Mouse (Mus musculus): ENCODE data around the gene Tmem38a.
A peak's percentile ranks its signal among the peaks of the same experiment; 100 is the strongest.

DNA sequence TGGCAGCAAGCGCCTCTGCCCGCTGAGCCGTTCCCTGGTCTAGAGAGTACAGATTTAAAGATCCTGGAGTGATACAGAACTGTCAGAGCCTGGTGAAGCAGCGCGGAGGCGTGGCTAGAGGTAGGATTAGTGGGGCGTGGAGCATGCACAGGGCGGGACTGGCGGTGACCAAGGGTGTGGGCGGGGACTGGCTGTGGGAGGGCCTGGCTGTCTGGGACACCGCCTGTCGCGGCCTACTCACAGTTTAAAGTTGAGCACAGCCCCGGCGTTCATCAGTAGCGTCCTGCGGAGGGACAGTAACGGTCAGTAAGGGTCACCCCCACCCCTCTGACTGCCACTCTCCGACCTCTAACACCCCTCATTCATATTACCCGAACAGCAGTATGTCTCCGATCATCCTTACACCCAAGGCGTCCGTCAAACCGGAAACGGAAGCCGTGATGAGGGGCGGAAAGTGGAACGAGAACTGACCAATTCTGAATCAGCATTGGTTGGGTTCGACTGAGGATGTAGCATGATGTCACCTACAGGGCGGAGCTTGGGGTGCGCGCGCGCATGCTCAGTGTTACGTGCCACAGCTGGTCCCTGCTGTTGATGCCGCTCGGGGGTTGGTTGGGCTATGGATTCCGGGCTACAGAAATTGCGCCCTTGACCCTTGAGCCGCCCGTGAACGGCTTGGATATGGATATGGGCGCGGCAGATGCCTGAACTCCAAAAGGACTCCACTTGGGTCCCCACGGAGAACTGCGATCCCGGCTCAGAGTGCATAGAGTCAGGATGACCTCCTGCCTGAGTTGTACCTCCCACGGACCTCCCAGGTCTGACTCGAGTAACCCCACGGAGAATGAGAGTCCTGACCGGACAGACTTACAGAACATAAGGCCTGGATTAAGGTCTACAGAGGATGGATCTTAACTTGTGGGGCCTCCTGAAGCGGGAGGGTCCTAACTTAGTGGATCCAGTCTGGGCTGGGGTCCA, 933 bp upstream of the Tmem38a start, which contains the start of gene Smim7:
- TF ChIP-seq ZNF384 (IDR thresholded peaks at IDR 0.05; ENCODE audit: low read depth, low read length), result no peak
- peak; percentile 63; the same call in 1 of the 2 replicates for TF ChIP-seq HCFC1 (IDR thresholded peaks at IDR 0.05; ENCODE audit: borderline replicate concordance, insufficient read depth, low read length)

All from ES-E14 (cell line).